Mouse (Mus musculus): ENCODE measurements around the gene Nrxn2.

Nrxn2 gene

GRCm38 (mm10) chr19:6416894-6417761 is 1.4 kb upstream of the Nrxn2 start:
- no peak for DNase-seq

DNA sequence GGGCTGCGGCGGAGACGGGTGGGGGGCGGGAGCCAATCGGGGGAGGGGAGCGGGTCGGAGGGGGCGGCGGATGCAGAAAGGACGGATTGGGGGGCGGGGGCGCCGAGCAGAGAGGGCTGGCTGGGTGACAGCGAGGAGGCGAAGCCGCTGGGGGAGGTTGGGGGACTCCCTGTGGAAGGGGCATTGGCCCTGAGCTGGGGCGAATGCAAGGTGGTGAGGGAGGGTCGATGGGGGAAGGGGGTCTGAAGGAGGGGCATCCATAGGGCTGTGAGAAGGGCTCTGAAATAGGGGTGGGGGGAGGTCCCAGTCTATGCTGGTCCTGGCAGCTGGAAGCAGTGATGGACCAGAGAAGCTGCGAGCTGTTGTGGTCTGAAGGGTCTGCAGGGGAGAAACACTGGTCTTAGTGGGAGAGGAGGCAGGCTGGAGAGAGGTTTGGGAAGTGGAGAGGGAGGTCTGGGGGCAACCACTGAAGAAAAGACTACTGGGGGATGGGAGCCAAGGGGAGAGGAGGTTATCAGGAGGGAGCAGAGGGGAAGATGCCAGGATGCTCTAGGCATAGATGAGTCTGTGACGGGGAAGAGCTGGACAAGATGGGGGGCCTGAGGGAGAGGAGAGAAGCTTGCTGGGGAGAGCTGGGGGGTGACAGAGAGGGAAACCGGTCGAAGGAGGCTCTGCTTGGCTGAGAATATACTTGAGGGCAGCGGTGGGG is 607 bp downstream of the Nrxn2 start:
- DNase-seq, result no peak

DNA sequence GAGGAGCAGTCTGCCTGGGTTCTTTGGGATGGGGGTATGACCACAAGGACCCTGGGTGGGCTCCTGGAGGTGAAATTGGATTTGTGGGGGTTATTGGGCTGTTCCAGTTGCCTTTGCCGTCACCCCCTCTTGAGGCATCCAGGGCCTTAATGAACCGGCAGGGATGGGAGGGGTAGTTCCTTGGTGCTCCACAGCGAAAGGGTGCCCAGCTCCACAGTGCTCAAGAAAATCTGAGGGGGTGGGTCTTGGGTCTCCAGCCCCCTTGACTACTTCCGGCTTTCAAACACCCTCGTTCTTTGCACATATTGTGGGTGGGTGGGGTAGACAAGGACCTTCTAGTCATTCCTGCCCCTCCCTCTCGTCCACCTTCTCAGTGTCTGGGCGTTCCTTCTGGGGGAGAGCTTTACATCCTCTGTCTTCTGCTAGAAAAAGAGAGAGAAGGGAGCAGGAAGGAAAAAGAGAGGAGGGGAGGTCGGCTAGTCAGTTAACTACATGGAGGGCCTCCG is 1.3 kb downstream of the Nrxn2 start:
- no peak for DNase-seq

DNA sequence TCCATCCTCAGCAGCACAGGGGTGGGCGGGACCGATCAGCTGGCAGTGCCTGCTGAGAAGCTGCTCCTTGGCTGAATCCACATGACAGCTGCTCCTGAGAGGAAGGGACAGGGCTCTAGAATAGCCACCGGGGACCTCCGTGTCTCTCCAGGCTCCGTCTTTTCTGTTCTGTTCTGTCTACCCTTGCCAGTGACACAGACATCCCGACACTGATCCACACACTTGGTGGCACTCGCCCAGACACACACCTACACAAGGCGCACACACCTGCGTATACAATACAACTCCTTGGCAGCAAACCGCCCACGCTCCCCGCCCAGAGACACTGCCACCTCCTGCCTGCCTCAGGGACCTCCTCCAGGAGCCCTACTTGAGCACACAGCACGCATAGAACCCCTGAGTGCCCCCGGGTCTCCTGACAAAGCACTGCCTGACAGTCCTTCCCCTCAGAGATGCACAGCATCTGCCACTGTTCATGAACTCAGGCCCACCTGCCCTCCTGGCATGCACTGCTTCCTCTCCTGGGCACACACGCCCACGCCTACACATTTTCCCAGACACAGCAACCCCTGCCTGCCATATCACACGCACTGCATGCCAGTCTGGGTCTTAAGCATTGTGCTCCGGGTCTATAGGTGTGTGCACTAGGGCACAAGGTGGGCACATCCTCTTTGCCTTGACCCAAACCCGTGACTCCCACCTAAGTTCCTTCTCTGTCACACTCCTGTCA is 2.1 kb downstream of the Nrxn2 start:
- no peak for DNase-seq

DNA sequence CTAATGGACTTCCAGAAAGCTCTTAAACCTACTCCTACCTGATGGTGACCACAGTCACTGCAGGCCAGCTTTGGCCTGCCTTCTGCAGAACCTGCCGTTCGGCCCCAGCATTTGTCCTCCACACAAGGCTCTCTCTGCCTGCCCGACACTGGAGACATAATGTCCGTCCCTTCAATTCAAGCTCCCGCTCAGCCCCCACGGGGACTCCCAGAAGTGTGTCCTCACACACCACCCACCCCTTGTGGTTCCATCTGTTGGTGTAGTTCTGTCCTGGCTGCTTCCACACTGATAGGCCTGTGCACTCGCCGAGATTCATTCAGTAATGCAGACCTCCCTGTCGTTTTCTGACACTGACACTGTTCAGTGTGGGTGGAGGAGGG is 2.7 kb downstream of the Nrxn2 start:
- DNase-seq, result no peak

DNA sequence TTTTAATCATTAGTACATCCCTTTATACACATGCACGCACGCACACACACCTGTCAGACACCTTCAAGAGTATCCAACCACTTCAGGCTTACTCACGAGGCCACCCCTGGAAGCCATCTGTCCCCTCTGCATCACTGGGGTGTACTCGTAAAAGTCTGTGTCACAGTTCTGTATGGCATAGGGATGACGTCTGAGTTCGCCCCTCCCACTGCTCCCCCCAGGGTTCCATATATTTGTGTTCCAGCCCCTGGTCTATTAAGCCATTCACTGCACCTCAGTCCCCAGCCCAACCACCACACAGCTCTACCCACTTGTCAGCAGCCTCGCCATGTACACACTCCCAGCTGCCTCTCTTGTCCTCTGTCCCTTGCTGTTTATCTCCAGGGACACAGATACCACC is 3.5 kb downstream of the Nrxn2 start:
- DNase-seq, result no peak

DNA sequence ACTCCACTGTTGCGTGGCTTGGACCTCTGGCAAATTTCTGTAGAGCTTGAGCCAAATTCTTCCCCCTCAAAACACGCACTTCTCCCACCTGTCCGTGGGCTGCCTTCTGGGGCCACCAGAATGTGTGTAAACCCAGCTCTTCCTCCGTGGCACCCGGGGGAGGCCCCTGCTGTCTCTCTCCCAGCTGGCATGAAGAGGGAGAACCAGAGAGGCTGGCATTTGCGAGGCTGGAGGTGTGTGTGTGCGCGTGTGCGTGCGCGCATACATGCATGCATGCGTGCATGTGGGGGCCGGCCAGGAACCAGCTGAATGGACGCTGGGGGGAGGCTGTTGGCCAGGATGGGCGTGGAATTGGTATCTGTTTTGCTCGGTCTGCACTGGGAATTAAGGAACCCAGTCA is 4.7 kb downstream of the Nrxn2 start:
- DNase-seq, result no peak

GRCm38 (mm10) chr19:6424137-6424881 is 5.8 kb downstream of the Nrxn2 start:
- no peak for DNase-seq

- no peak for DNase-seq
Measured at GRCm38 (mm10) chr19:6425595-6425994, 7.1 kb downstream of the Nrxn2 start.

- peak; percentile 81 for DNase-seq
Measured at GRCm38 (mm10) chr19:6426703-6427500, 8.4 kb downstream of the Nrxn2 start.

DNA sequence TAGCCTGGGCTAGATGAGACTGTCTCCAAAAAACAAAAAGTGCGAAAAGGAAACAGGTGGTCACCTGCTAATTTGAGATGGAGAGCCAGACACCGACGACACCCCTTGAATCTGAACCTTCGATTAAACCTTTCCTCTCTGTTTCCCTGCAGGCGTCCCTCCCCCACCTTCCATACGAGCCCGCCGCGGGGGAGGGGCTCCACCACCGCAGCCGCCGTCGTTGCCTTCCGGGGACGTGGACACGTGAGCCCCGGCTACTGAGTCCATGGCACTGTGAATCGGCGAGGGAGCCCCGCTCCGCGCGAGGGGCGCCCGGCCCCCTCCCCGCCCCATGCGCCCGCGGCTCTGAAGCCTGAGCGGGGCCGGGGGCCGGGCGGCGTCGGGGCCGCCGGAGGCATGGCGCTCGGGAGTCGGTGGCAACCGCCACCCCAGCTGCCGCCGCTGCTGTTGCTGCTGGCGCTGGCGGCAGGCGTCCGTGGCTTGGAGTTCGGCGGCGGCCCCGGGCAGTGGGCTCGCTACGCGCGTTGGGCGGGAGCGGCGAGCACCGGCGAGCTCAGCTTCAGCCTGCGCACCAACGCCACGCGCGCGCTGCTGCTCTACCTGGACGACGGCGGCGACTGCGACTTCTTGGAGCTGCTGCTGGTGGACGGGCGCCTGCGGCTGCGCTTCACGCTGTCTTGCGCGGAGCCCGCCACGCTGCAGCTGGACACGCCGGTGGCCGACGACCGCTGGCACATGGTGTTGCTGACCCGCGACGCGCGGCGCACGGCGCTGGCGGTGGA is 9.3 kb downstream of the Nrxn2 start:
- peak; percentile 73 for DNase-seq

DNA sequence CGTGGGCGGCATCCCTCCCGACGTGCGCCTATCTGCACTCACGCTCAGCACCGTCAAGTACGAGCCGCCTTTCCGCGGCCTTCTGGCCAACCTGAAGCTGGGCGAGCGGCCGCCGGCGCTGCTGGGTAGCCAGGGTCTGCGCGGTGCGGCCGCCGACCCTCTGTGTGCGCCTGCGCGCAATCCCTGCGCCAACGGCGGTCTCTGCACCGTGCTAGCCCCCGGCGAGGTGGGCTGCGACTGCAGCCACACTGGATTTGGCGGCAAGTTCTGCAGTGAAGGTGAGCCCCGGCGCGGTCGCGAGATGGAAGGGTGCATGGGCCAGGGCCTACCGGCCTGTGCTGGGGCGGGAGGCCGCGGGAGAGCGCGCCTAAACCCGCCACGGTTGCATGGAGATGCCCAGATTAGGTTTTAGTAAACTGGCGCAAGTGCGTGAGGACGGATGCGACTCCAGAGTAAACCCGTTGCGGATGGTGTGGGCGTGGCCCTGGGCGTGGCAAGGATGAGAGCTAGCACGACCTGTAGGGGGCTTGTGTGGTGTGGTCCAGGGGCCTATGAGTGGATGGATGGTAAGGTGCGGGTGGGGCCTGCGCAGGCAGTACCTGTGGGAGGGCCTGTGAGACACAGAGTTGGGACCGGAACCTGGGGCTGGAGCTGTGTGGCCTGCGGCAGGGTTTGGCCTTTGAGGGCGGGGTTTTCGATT is 10.1 kb downstream of the Nrxn2 start:
- peak; percentile 71 for DNase-seq

- DNase-seq, result no peak
Measured at GRCm38 (mm10) chr19:6443016-6443415, 24.5 kb downstream of the Nrxn2 start.

- peak; percentile 79 for DNase-seq
Measured at GRCm38 (mm10) chr19:6445761-6446423, 27.4 kb downstream of the Nrxn2 start.

DNA sequence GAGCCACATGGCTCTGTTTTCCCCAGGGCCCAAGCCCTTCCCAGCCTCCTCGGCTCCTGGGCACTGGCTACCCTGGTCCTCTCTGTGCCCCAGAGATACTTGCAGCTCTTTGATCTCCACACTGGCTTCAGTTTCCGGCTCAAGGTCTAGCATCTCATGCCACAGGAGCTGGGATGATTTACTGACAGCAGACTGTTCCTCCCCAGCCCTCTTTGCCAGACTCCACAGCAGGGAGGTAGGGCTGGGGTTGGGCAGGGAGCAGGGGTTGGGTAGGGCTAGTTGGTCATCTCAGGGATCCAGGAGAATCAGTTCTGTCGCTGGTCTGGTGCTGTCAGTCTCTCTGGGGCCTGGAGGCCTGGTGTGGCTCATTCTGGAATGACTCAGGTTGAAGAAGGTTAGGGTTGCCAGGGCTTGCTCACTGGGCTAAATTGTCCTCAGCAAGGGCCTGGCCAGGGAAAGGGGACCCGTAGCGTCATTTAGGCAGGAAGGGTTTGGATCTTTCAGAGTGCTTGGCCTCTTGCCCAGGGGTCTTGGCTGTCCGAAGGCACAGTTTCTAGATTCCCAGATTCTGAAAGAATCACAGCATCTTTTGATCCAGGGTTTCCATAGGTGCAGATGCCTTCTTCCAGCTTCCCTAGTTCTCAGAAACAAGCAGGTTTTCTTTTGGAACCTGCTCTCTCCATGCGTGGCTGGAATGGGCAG is 28.4 kb downstream of the Nrxn2 start:
- DNase-seq, result no peak

GRCm38 (mm10) chr19:6448752-6449151 is 30.2 kb downstream of the Nrxn2 start:
- DNase-seq, result no peak

DNA sequence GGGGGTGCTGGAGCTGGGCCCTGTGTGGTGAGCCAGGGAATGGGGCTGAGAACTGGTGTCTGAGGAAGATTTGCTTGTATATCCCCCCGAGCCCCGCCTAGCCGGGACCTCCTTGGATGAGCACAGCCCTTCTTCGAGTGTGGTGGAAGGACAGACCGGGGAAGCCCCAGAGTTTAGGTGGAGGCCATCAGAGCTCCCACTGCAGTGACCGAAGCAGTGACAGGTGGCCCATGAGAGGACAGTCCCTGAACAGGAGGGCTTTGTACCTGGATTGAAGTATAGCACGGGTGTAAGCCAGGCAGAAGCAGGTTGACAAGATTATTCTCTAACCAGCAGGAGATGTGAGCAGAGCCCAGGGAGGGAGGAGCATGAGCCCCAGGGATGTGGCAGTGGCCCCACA is 31.3 kb downstream of the Nrxn2 start:
- no peak for DNase-seq

- DNase-seq, result peak; percentile 86
Measured at GRCm38 (mm10) chr19:6452030-6452494, 33.5 kb downstream of the Nrxn2 start.
